Mouse (Mus musculus) thymus, adult 2 months (tissue): ENCODE measurements around the gene Gkn3.

ENCODE experiments used
- CTCF ChIP-seq: fragments of 200-500 bp; IDR thresholded peaks from 2 replicates; pipeline ENCODE4 v1.5.1; 2012; ENCODE audit warnings: mild to moderate bottlenecking, control low read depth, low read length, moderate library complexity, borderline replicate concordance; ENCODE audit not compliant: control insufficient read depth, poor library complexity, insufficient read depth; ENCODE audit errors: extremely low read depth
- POLR2A ChIP-seq: fragments of 200-500 bp; IDR thresholded peaks from 2 replicates; pipeline ENCODE4 v1.6.1; 2012; ENCODE audit warnings: mild to moderate bottlenecking, low read length, control low read depth, moderate library complexity; ENCODE audit not compliant: control insufficient read depth, poor library complexity, insufficient read depth; ENCODE audit errors: extremely low read depth

- TF ChIP-seq CTCF = no peak
- TF ChIP-seq POLR2A = no peak
These were observed 12.7 kb upstream of the Gkn3 start for GRCm38 (mm10) chr6:87401456-87401855.
